Mouse (Mus musculus) heart, adult 8-10 months (tissue): ENCODE measurements around the gene Tfdp2. TPM values are rescaled to one million over a fixed set of nuclear protein-coding genes. Genes with fewer than 3 reads are reported as not detected.
"Not testable (repeated sequence)": the region's sequence is repeated elsewhere in the genome, so short reads cannot be mapped to it uniquely, and the experiment has no call there.

Experiments used
- DNase-seq: peaks from one replicate; pipeline ENCODE4 v3.0.0; 2022; ENCODE audit warnings: low spot score
- total RNA-seq, 4 experiments: library from RNA; stranded (reverse); gene quantifications; 2 replicates each; pipeline ENCODE4 v1.2.4; 2022

The Tfdp2 gene
- total RNA-seq: 100 to 1,000 TPM in 1 of 4 experiments, 10 to 100 TPM in 3; 83.4 to 109 (median 90.4) TPM

GRCm38 (mm10) chr9:96195885-96196622, at the start of gene Tfdp2:
Gene Tfdp2, plus strand, starts transcription at chr9:96196275.
- peak; percentile 87 for DNase-seq

DNA sequence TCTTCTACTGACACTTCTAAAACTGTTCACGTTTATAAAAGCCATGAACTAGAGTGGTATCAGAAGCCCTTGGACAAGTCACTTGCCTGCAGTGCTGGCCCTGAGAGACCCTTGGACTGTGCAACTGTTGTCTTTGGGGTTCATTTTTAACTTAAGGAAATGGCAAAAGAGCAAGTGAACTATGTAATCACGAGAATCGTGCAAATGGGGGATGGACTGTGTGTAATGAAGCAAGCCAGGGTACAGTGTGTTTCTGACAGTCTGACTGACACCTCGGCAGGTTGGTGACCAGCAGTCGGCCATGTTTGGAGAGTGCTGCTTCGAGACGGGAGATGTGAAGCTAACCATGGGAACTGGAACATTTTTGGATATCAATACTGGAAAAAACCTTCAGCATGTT, 43.3 kb upstream of the Tfdp2 start:
- DNase-seq: no peak

GRCm38 (mm10) chr9:96158431-96158830, 37.6 kb upstream of the Tfdp2 start:
- DNase-seq: peak; percentile 48

DNA sequence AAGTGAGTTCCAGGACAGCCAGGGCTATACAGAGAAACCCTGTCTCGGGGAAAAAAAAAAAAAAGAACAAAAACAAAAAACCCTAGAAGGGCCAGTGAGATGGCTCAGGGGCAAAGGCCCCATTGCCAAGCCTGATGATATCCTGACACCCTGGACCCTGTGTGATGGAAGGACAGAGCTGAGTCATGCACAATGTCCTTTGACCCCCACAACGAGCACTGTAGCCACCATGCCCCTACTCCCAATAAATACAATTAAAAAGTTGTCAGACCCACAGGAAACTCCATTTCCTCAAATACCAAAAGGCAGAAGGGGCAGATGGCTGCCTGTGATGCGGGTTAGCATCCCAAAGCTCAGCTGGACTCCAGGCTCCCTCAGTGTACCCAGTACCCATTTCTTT, 37.0 kb upstream of the Tfdp2 start:
- DNase-seq: no peak

- DNase-seq: peak; percentile 42
Measured at GRCm38 (mm10) chr9:96160767-96161166, 35.3 kb upstream of the Tfdp2 start.

DNA sequence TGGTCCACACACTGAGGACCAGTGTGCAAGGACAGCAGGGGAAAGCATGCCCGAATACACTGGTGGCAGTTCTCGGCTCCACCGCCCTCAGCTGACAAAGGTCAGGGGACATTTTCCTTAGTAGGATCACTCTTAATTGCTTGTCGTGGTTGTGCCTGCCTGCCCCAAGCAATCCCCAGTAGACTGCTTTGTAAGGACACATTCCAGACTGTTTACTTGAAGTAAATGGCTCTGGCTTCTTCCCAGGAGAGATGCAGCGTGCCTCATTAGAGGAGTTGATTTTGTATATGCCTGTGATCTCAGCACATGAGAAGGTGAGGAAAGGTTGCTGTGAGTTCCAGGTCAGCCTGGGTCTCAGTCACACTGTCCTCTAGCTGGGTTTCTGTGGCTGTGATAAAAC, 33.7 kb upstream of the Tfdp2 start:
- DNase-seq: no peak

DNA sequence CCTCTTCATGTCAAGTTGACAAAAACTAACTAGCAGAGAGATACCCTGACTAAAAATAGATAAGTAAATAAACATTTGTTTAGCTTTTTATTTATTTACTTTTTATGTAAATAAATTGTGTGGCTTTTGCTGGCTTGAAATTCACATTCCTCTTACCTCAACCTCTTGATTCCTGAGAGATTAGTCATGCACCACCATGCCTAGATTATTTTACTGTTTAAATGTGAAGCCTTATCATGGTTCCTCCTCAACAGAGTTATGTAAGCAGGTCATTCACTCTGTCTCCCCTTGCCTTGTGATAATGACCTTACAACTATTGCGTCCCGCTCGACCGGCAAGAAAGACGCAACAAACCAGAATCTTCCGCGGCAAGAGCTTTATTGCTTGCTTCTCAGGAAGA, 32.6 kb upstream of the Tfdp2 start:
- DNase-seq: no peak

GRCm38 (mm10) chr9:96163983-96164382, 32.1 kb upstream of the Tfdp2 start:
- not testable (repeated sequence) for DNase-seq

- DNase-seq: peak; percentile 60
Measured at GRCm38 (mm10) chr9:96167168-96167585, 28.9 kb upstream of the Tfdp2 start.

GRCm38 (mm10) chr9:96170600-96170999, 25.5 kb upstream of the Tfdp2 start:
- no peak for DNase-seq

DNA sequence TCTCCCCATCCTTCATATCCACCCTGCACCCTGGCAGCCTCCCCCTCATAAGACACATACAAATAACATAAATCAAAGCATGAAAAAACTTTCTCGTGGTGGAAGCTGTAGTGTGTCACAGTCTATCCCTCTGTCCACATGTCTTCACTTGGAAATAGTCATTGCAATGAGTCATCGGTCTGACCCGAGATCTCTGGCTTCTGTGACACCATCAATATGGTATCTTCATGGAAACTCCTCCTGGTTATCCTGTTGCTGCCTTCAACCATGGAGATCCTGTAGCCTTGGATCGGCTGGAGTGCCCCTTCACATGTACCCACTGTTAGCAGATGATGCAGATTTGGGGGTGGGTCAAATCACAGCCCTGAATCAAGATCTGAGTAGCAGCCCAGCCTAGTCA, 11.2 kb upstream of the Tfdp2 start:
- no peak for DNase-seq

GRCm38 (mm10) chr9:96186701-96187100, 9.4 kb upstream of the Tfdp2 start:
- no peak for DNase-seq

DNA sequence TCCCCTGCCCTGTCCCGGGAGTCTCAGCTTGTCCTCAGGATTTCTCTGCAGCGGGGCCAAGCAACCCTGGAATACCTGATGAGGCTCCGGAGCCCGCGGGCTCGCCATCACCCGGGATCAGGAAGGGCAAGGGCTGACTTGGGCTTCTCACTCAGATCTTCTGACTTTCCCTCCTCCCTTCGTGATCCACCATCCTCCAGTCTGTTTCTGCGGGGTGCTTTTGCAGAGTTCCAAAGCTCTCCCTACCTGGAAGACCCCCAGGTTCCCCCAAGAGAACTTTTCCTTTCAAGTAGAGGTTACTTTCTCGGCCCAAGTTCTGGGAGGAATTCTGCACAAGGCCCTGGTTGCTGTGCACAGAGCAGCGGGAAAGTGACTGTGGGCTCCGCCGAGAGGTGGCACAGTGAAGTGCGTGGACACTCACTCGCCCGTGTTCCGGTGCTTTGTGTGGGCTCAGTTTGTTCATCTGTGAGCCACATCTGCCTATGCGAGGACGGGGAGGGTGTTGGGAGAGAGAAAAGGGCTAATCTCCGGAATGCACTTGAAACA, 634 bp downstream of the Tfdp2 start:
- peak; percentile 26 for DNase-seq

DNA sequence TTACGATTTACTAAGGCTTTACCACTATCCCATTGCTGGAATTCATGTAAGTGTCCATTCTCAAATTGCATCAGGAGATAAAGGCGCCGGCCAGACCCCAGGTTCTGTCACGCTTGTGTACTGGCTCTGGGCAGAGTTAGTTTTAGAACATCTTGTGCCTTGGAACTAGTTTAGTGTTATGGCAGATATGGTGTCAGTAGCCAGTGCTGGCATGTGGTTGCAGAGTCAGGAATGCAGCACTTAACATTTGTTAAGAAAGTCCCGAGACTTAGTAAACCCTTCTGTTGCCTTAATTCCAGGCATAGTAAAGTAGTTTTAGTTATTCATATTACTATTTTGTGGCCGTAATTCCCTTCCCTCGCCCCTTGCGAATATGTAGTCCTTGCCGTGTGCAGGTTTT, 1.7 kb downstream of the Tfdp2 start:
- DNase-seq: peak; percentile 63

DNA sequence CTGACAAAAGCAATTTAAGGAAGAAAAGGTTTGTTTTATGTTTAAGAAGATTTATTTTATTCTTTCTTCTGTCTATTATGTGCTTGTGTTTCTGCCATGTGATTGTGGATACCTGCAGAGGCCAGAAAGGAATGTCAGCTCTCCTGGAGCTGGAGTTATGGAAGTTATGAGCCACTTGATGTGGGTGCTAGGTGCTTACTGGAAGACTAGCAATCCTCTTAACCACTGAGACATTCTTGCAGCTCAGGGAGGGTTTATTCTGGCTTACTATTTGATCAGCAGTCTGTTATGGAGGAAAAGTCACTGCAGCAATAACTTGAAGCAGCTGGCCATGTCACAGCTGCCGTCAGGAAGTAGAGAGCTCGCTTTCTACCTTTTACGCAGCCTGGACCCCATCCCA, 7.6 kb downstream of the Tfdp2 start:
- no peak for DNase-seq

GRCm38 (mm10) chr9:96207428-96207827, 11.4 kb downstream of the Tfdp2 start:
- DNase-seq: no peak

DNA sequence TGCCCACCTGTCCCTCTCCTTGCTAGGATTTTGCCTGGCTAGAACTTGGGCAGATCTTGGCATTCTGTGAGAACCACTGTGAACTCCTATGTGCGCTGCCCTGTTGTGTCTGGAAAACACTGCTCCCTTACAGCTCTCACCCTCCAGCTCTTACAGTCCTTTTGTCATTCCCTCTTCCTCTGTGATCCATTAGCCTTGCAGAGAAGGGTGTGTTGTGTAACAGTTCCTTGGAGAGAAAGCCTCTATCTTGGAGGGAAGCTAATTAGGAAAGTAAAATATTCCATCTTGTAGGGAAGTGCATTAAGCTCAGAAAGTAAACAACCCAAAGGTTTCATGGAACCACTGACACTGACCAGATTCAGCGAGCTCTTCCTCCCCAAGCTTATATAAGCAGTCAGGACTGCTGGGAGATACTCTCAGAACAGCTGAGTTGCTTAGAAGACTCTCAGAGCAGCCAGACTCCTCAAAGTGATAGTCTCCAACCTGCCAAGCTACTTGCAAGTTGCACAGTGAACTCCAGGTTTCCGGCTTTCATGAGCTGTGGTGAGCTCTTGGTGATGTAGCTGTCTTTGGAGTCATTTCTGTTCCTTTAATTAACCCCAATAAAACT, 17.1 kb downstream of the Tfdp2 start:
- no peak for DNase-seq

- DNase-seq: no peak
Measured at GRCm38 (mm10) chr9:96214171-96214570, 18.1 kb downstream of the Tfdp2 start.

DNA sequence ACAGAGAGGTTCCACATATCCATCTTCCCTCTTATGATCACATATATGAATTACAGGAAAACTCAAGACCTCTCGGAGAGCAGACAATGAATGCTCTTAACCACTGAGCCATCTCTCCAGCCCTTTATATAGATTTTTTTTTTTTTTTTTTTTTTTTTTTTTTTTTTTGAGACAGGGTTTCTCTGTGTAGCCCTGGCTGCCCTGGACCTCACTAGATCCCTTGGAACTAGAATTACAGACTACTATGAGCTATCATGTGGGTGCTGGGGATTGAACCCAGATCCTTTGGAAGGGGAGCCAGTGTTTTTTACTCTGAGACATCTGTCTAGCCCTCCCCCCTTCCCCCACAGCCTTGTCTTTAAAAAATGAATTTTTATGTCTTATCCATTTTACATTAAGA, 21.2 kb downstream of the Tfdp2 start:
- DNase-seq: no peak

- no peak for DNase-seq
Measured at GRCm38 (mm10) chr9:96217799-96218198, 21.7 kb downstream of the Tfdp2 start.

DNA sequence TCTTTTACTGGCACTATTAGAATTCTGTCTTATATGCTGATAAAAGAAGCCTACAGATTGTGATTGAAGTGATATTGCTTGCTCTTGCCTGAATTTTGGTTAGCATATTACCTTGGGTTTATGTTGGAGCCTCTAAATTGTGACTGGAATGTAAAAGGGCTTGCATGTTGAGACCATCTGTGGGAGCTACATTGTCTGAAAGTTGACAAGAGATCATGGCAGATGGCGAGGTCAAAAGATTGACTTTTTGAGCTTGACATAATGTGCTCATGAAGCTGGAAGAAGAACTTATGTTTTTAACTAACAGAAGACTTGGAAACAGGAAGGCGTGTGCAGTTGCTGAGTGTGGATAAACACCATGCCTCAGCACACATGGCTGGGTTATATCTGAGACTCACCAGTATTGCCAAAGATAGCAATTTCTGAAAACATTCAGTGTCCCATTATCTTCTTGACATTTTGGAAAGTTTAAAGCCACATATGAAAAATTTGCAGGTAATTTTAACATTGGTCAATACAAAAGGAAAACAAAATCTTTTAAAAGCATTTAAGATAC, 23.1 kb downstream of the Tfdp2 start:
- DNase-seq: no peak

- no peak for DNase-seq
Measured at GRCm38 (mm10) chr9:96220419-96220818, 24.3 kb downstream of the Tfdp2 start.

DNA sequence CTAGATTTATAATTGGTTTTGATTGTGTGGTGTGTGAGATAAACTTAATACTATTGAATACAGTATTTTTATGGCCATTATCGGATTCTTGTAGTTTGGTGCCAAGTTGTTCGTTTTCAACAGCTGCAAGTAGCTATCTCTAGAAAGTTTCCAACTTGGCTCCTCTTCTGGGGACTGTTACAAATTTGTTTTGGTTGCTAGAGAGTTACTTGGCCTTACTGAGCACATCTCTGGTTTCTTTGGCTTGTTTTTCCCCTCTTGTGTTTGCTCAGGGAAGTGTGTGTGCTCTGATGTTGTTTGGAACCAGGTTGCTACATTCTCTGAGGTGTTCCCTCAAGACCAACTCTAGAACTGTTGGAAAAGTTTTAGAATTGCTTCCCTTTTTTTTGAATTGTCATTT, 27.2 kb downstream of the Tfdp2 start:
- peak; percentile 42 for DNase-seq
